Mouse (Mus musculus): ENCODE data around the gene Lrrk1.

- no peak for TF ChIP-seq POLR2A (IDR thresholded peaks at IDR 0.05; ENCODE audit: low read depth, low read length)
- TF ChIP-seq CTCF (IDR thresholded peaks at IDR 0.05; ENCODE audit: extremely low read depth, insufficient read length, insufficient replicate concordance, low read depth, low read length), result no peak
These were observed 83.0 kb downstream of the Lrrk1 start for GRCm38 (mm10) chr7:66304993-66305713.

Measured in small intestine, adult 2 months (tissue).